Mouse (Mus musculus) embryonic facial prominence, embryonic 10.5 days (tissue): ENCODE measurements at regions not wholly inside any gene's neighbourhood (a gene's known extent, or its start where the extent isn't known, plus 50 kb on each side); places are given as distances from the start of the nearest gene placed in this dataset.

ENCODE experiments used
- DNase-seq: peaks from one replicate; pipeline ENCODE4 v3.0.0-alpha.2; 2017; ENCODE audit warnings: low spot score
- H3K27ac ChIP-seq: fragments of 300-500 bp; sonication (generic); replicated peaks from 2 replicates; pipeline ENCODE4 v1.5.1; 2016; ENCODE audit warnings: mild to moderate bottlenecking
- H3K27me3 ChIP-seq: fragments of 300-500 bp; sonication (generic); replicated peaks from 2 replicates; pipeline ENCODE4 v1.6.1; 2016; ENCODE audit warnings: low read depth, mild to moderate bottlenecking; ENCODE audit not compliant: poor library complexity, severe bottlenecking
- H3K36me3 ChIP-seq: fragments of 300-500 bp; sonication (generic); replicated peaks from 2 replicates; pipeline ENCODE4 v1.6.1; 2016; ENCODE audit warnings: mild to moderate bottlenecking, moderate library complexity
- H3K4me1 ChIP-seq: fragments of 300-500 bp; sonication (generic); 2 replicates; pipeline ENCODE4 v1.6.1; 2016
- H3K4me3 ChIP-seq: fragments of 300-500 bp; sonication (generic); 2 replicates; pipeline ENCODE4 v1.5.1; 2016; ENCODE audit warnings: mild to moderate bottlenecking, moderate library complexity
- H3K9me3 ChIP-seq: fragments of 300-500 bp; sonication (generic); 2 replicates; pipeline ENCODE4 v1.6.1; 2016; ENCODE audit warnings: mild to moderate bottlenecking
- WGBS: fragments of 180-500 bp; shearing (Covaris S2); methylation state at CpG from one replicate; pipeline ENCODE4 v1.1.7; 2016; 5-methylcytosine and 5-hydroxymethylcytosine counted together

DNA sequence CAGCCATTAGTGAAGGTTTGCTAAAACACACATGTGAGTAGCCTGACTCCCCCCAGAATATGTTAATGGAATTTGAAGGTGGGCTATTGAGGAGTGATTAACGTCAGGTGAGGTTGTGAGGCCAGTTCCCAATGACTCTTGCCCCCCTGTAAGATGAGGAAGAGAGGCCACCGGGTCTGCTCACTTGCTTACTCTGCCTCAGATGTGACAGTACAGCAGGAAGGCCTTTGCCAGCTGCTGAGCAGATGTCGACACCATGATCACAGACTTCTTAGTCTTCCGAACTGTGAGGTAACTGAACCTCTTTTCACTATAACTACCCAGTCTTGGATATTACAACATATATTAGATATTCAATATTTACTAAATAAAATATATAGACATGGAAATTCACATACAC lies 127.4 kb downstream of the Kdr start:
- Histone ChIP-seq H3K27ac (no peak overlapping the region), H3K4me1 (peaks cover 17% of the 10 kb centered on the region; the same call in 1 of the 2 replicates), H3K36me3 (no peaks in the 10 kb centered on the region), H3K4me3 (no peak overlapping the region), H3K9me3 (no peaks in the 10 kb centered on the region), H3K27me3 (peaks cover 10% of the 10 kb centered on the region; the same call in 1 of the 2 replicates)
- WGBS: 78% methylated on average over 4 of the region's 4 CpGs
- DNase-seq: no peak

DNA sequence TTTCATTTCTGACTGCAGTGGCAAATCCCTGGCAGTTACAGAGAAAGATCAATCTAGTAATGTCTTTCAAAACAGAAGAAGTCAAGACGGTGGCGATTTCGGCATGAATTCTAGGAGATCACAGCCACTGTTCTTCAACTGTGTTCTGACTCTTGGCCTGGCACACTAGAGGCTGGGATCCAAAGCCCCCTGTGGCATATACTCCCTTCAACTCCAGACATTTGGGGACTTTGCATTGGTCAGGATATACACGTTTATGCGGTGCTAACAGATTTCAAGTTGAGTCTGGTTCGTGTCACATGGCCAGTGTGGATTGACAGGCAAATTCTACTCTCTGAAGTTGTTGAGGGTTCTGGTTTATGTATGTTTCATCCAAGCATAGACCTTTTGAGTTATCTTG lies 130.3 kb downstream of the Kdr start:
- DNase-seq: no peak

DNA sequence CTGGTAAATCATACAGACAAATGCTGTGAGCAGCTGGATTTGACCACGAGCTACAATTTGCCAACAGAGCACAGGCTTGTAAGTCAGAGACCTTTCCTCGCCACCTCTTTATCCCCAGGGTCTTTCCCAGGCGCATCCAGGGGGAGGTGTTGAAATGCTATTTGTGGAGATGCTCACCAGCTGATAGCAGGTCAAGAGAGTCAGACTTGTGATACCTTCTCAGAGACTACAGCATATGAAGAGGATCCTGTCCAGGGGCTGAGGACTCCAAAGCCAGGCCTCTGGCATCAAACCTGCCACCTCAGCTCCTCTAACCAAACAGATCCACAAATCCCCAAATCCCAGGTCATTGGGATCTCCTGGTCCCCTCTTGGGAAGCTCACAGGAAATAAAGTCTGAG lies 130.9 kb downstream of the Kdr start:
- Histone ChIP-seq H3K27me3 (0 out of 2 replicates have a peak, but pooled peaks cover 6% of the 10 kb centered on the region), H3K27ac (no peak overlapping the region), H3K36me3 (no peaks in the 10 kb centered on the region), H3K4me1 (0 out of 2 replicates have a peak, but pooled peaks cover 12% of the 10 kb centered on the region), H3K9me3 (no peaks in the 10 kb centered on the region), H3K4me3 (no peak overlapping the region)
- 74% methylated on average over 3 of the region's 3 CpGs for WGBS
- no peak for DNase-seq

More for the DNA sequence above, 130.3 kb downstream of the Kdr start:
- Histone ChIP-seq H3K27me3 (0 out of 2 replicates have a peak, but pooled peaks cover 6% of the 10 kb centered on the region), H3K9me3 (no peaks in the 10 kb centered on the region), H3K27ac (no peak overlapping the region), H3K4me3 (no peak overlapping the region), H3K4me1 (0 out of 2 replicates have a peak, but pooled peaks cover 12% of the 10 kb centered on the region), H3K36me3 (no peaks in the 10 kb centered on the region)
- 89% methylated on average over 6 of the region's 6 CpGs for whole genome bisulfite sequencing

DNA sequence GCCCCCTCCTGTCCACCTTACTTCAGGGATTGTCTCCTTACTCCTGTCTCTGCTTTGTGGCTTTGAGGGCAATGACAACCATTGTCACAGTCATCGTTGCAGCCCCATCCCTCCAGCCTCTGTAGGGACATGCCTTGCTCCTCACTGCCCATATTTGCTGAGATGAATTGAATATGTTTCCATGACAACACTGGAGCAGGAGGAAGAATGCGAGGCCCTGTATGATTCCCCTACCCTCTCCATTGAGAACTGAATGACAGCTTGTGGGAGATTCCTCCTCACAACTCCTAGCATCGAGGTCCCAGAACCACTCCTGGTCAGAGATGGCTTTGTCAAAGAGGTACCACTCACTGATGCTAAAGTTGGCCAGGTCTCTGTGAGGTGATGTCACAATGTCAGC lies 132.2 kb downstream of the Kdr start:
- H3K27me3 ChIP-seq: 0 out of 2 replicates have a peak, but pooled peaks cover 3% of the 10 kb centered on the region
- 0 out of 2 replicates have a peak, but pooled peaks cover 12% of the 10 kb centered on the region for H3K4me1 ChIP-seq
- H3K36me3 ChIP-seq: no peaks in the 10 kb centered on the region
- DNase-seq: peak; percentile 4
- H3K4me3 ChIP-seq: no peak overlapping the region
- H3K9me3 ChIP-seq: no peaks in the 10 kb centered on the region
- H3K27ac ChIP-seq: no peak overlapping the region
- WGBS: 76% methylated on average over 3 of the region's 3 CpGs

DNA sequence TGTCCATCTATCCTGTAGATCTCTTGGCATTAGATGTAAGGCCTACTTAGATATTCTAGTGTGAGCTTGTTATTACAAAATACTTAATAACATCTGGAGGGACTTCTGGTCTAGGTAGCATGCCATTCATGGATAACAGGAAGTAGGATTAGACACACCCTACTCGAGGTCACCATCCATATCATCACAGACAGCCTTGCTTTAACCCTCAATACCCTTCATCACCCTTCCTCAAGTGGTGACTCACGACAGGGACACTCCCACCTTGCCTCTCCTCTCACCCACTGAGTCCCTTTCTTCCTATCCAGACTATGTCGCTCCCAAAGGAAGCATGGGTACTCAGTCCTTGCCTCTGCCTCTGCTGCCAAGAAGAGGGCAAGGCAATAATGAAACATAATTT lies 134.5 kb downstream of the Kdr start:
- 73% methylated on average over 3 of the region's 3 CpGs for WGBS
- H3K27me3 ChIP-seq: no peaks in the 10 kb centered on the region
- H3K4me1 ChIP-seq: peaks cover 24% of the 10 kb centered on the region
- no peaks in the 10 kb centered on the region for H3K9me3 ChIP-seq
- no peaks in the 10 kb centered on the region for H3K36me3 ChIP-seq
- H3K27ac ChIP-seq: no peak overlapping the region
- no peak overlapping the region for H3K4me3 ChIP-seq
- DNase-seq: no peak

DNA sequence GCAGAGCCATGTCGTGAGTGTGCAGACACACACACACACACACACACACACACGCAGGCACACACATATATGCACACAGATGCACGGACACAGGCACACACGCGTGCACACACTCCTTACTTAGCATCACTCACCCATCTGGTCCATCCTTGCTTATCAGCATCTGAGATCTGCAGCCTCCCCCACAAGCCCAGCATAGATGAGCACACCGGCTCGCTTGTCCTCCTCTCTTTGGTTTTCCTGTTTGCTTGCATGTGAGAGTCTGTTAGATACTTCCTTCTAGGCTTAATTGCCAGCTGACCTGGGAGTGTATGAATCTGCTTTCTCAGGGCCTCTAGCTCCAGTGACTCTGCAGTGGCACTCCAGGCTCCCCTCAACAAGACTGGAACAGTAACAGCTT lies 137.8 kb downstream of the Kdr start:
- Histone ChIP-seq H3K4me3 (no peak overlapping the region), H3K27ac (no peak overlapping the region), H3K27me3 (no peaks in the 10 kb centered on the region), H3K36me3 (no peaks in the 10 kb centered on the region), H3K4me1 (peaks cover 22% of the 10 kb centered on the region), H3K9me3 (no peaks in the 10 kb centered on the region)
- no peak for DNase-seq
- WGBS: 89% methylated on average over 7 of the region's 7 CpGs

DNA sequence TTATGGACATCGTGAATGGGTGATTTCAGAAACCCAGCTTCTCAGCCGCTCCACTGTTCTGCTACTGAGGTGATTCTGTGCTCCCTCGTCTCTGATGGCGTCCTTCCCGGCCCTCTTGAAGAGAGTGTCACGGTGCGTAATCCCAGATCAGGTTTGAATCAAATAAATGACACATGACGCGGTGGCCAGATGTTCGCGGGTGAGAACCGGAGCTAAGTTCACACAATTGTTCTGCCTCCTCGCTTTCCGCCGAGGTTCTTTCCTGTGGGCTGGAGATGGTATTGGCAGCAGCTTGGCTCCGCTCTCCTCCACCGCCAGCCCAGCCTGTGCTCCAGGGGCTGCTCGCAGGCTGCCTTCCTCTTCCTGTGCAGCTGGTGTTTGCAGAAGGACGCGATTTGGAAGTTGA lies 142.7 kb downstream of the Kdr start:
- Histone ChIP-seq H3K27me3 (no peaks in the 10 kb centered on the region), H3K4me3 (peak overlapping the region; percentile 28; the same call in 1 of the 2 replicates), H3K4me1 (peaks cover 37% of the 10 kb centered on the region), H3K9me3 (no peaks in the 10 kb centered on the region), H3K27ac (peak overlapping the region; percentile 67; the same call in 1 of the 2 replicates), H3K36me3 (no peaks in the 10 kb centered on the region)
- DNase-seq: peak; percentile 58
- WGBS: 69% methylated on average over 20 of the region's 20 CpGs

DNA sequence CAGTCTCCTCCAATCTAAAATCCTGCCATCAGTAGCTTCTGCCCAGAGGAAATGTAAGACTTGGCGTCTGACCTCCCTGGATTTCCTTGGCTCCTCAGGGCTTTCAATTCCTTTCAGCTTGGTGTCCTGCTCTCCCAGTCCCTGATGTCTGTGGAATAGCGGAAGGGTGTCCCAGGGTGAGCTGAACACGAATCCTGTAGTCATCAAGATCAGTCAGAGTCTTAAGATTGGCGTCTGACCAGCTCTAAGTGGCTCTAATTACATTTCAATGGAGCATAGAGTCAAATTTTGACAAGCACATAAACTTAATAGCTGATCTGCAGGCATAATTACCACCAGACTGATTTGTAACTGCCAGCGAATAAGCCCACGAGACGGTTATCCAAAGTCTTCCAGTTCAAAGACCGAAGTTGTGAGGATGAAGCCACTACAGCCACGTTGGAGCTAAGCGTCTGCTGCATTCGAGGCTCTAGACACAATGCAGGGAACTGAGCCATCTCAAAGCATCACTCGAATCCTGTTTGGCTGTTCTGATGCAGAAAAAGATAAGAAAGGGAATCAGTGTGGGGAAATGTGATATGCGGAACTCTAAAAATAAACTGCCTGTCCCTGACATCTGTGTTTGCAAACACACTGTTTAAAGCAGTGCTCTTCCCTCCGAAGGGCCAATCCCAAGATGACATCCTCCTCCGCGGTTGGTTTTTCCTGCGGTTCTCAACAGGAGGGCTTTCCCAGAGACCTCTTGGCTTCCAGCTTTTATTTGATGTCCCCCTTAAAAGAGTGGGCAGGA lies 143.3 kb downstream of the Kdr start:
- peak overlapping the region; percentile 67; the same call in 1 of the 2 replicates for H3K27ac ChIP-seq
- no peaks in the 10 kb centered on the region for H3K9me3 ChIP-seq
- WGBS: 55% methylated on average over 17 of the region's 17 CpGs
- no peak for DNase-seq
- H3K27me3 ChIP-seq: no peaks in the 10 kb centered on the region
- H3K36me3 ChIP-seq: no peaks in the 10 kb centered on the region
- peaks cover 36% of the 10 kb centered on the region for H3K4me1 ChIP-seq
- H3K4me3 ChIP-seq: peak overlapping the region; percentile 28; the same call in 1 of the 2 replicates

DNA sequence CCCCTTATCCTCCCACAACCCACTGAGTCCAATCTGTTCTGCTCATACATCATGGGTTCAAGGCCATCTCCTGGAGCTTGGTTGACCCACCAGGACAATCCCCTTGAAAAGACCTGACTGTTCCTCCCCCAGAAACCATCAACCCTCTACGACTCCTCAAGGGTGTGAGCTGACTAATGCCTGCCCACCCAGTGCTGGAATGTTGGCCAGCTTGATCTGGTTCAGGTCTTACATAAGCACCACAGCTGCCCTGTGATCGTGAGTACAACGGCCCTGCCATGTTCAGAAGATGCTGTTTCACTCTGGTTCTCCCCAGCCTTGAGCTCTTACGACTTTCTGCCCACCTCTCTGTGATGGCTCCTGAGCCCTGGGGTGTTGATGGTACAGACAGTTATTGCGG lies 145.9 kb downstream of the Kdr start:
- no peak for DNase-seq
- no peak overlapping the region for H3K27ac ChIP-seq
- no peaks in the 10 kb centered on the region for H3K27me3 ChIP-seq
- H3K36me3 ChIP-seq: no peaks in the 10 kb centered on the region
- no peak overlapping the region for H3K4me3 ChIP-seq
- H3K9me3 ChIP-seq: no peaks in the 10 kb centered on the region
- H3K4me1 ChIP-seq: peaks cover 30% of the 10 kb centered on the region
- 85% methylated on average over 5 of the region's 5 CpGs for WGBS

DNA sequence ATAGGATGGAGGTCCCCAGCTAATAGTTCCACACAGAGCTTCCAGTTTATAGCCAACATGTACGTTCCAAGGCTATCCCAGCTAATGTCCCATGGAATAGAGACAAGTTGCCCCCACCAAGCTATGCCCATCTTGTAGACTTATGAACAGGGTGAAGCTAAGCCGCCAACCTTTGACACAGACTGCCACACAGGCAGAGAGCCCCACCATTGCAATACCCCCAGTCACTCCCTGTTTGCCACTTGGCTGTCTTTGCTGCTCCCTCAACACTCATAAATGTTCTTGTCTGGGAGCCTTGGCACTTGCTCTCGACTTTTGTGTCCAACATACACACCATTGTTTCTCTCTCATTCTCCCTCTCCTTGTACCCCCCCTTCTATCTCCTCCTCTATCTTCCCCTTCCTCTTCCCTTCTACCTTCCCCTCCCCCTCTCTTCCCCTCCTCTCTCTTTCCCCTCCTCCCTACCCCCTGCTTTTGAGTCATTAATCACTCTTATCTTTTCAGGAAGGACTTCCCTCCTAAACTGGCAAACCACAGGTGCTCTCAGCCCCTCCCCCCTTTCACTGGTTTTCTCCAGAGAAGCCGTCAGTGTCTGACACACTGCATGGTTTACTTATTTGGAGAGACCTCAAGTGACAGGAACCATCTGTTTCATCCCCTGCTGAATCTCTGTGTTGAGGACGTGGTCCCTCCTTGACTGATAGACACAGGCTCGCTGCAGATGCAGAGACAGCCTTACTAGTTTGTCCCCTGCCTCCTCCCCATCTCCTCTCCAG lies 148.2 kb downstream of the Kdr start:
- 50% methylated on average over 6 of the region's 6 CpGs for WGBS
- no peak for DNase-seq
- Histone ChIP-seq H3K4me3 (no peak overlapping the region), H3K27ac (no peak overlapping the region), H3K9me3 (no peaks in the 10 kb centered on the region), H3K4me1 (peaks cover 20% of the 10 kb centered on the region), H3K36me3 (no peaks in the 10 kb centered on the region), H3K27me3 (no peaks in the 10 kb centered on the region)

DNA sequence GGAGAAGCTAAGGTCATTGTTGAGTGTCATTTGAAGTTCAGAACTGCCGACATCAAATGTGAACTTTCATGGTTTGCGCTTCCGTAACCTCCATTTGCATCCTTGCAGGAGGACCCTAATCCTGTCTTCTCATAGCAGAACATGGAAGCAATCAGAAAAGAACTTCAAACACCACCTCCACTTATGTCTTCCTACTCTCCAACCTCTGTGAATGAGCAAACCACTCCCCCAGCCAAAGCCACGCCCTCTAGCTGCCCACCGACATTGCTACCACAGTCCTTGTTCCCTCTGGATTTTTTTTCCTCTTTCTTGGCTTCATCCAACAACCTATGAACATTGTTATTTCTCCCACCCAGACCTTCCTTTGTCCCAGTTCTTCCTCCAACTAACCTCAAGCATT lies 149.9 kb downstream of the Kdr start:
- Histone ChIP-seq H3K36me3 (no peaks in the 10 kb centered on the region), H3K27me3 (no peaks in the 10 kb centered on the region), H3K4me3 (no peak overlapping the region), H3K4me1 (peaks cover 7% of the 10 kb centered on the region), H3K27ac (no peak overlapping the region), H3K9me3 (no peaks in the 10 kb centered on the region)
- 90% methylated on average over 5 of the region's 5 CpGs for whole genome bisulfite sequencing
- no peak for DNase-seq

DNA sequence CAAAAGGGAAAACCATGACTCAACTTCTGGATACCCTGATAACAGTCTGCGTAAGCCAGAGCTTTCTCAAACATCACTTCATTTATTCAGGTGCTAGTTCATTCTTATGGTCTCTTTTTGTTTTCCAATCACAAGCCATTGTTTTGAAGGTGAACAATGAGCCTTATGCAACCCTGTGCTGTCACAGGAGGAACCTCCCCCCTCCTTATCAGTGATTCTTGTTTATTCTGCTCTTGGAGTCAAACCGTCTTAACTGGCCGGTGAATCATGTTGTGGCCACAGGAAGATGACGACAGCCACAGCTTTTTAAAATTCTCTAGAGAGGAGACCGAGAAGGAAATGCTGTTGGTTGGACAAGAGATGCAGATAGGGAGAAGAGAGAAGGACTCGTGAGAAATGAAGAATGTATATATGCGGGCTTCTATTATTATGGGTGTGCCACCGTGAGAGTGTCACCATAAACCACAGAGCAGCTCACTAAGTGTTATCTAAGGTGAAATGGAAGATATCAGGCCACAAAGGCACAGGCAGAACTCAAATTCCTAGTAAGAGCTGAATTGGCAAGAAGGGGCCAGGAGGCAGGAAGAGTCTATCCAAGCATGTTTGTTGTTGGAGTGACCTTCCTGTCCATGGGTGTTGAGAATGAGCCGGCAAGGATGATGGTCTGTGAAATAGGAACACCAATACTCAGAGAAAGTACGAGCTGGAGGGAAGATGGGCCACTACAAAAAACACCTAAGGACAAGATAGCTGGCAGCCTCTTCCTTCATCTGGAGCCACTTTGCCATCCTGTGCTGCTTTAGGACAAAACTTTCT lies 151.8 kb downstream of the Kdr start:
- no peak for DNase-seq
- WGBS: 78% methylated on average over 10 of the region's 10 CpGs
- H3K4me3 ChIP-seq: no peak overlapping the region

More for the DNA sequence above, 151.8 kb downstream of the Kdr start:
- Histone ChIP-seq H3K27me3 (no peaks in the 10 kb centered on the region), H3K27ac (no peak overlapping the region), H3K4me1 (peaks cover 7% of the 10 kb centered on the region), H3K36me3 (no peaks in the 10 kb centered on the region), H3K9me3 (no peaks in the 10 kb centered on the region)
